Mouse (Mus musculus): ENCODE data around the gene Mfsd6. TPM values are rescaled to one million over a fixed set of nuclear protein-coding genes. Genes with fewer than 3 reads are reported as not detected.

Mfsd6 gene
- total and polyA plus RNA-seq, 3 experiments = 2.9 to 6.4 TPM; not detected in 1

- no peak for DNase-seq (ENCODE audit: low read depth, low spot score)
- Histone ChIP-seq H3K9me3 (replicated peaks; ENCODE audit: insufficient read depth, low read length) (no peaks in the 10 kb centered on the region), H3K4me1 (ENCODE audit: control insufficient read depth in 1 of 2, insufficient read depth in 2 of 2, low read length in 2 of 2) (no peaks in the 10 kb centered on the region), H3K9ac (ENCODE audit: control insufficient read depth, low read depth, low read length, poor library complexity, severe bottlenecking) (no peak overlapping the region), H3K36me3 (ENCODE audit: control insufficient read depth in 1 of 2, insufficient read depth in 2 of 2, low read length in 2 of 2) (no peaks in the 10 kb centered on the region), H3K4me3 (ENCODE audit: control insufficient read depth in 1 of 2, insufficient read depth in 1 of 2, low read depth in 2 of 2, low read length in 2 of 2) (no peak overlapping the region), H3K27ac (ENCODE audit: control insufficient read depth, low read depth, low read length) (no peak overlapping the region), H3K79me2 (ENCODE audit: control insufficient read depth, insufficient read depth, low read length, poor library complexity) (no peaks in the 10 kb centered on the region), H3K27me3 (ENCODE audit: control insufficient read depth in 1 of 2, insufficient read depth in 2 of 2, low read length in 2 of 2) (no peaks in the 10 kb centered on the region)
- TF ChIP-seq USF1 (IDR thresholded peaks at IDR 0.05; ENCODE audit: low read depth, low read length) (no peak), NRF1 (IDR thresholded peaks at IDR 0.05; ENCODE audit: insufficient read depth, low read depth, low read length, poor library complexity, severe bottlenecking) (no peak), NELFE (IDR thresholded peaks at IDR 0.05; ENCODE audit: low read depth, low read length) (no peak), RAD21 (IDR thresholded peaks at IDR 0.05; ENCODE audit: low read depth, low read length) (no peak), ZNF384 (IDR thresholded peaks at IDR 0.05; ENCODE audit: low read depth, low read length) (no peak), KAT2A (conservative IDR thresholded peaks at IDR 0.05; ENCODE audit: low read depth, low read length) (no peak), JUND (IDR thresholded peaks at IDR 0.05; ENCODE audit: low read depth, low read length) (no peak), CHD1 (IDR thresholded peaks at IDR 0.05; ENCODE audit: low read depth, low read length) (no peak), EP300 (IDR thresholded peaks at IDR 0.05; ENCODE audit: low read depth in 1 of 2, low read length in 2 of 2) (no peak), POLR2AphosphoS2 (IDR thresholded peaks at IDR 0.05; ENCODE audit: low read length) (no peak), GABPA (IDR thresholded peaks at IDR 0.05; ENCODE audit: low read depth, low read length) (no peak), RCOR1 (IDR thresholded peaks at IDR 0.05; ENCODE audit: low read depth, low read length) (no peak), GATA1 (IDR thresholded peaks at IDR 0.05; ENCODE audit: low read depth, low read length) (no peak), UBTF (IDR thresholded peaks at IDR 0.05; ENCODE audit: borderline replicate concordance, insufficient read depth, low read depth, low read length) (no peak), ZMIZ1 (IDR thresholded peaks at IDR 0.05; ENCODE audit: low read depth, low read length) (no peak), MAFK (IDR thresholded peaks at IDR 0.05; ENCODE audit: borderline replicate concordance, low read depth, low read length) (no peak), MXI1 (IDR thresholded peaks at IDR 0.05; ENCODE audit: low read depth, low read length) (no peak), SMC3 (IDR thresholded peaks at IDR 0.05; ENCODE audit: low read depth, low read length) (no peak)
These were observed 15.3 kb upstream of the Mfsd6 start for GRCm38 (mm10) chr1:52742567-52742966.

GRCm38 (mm10) chr1:52734208-52734607 is 6.9 kb upstream of the Mfsd6 start:
- Histone ChIP-seq H3K27ac (ENCODE audit: control insufficient read depth, low read depth, low read length) (no peak overlapping the region), H3K79me2 (ENCODE audit: control insufficient read depth, insufficient read depth, low read length, poor library complexity) (no peaks in the 10 kb centered on the region), H3K27me3 (ENCODE audit: control insufficient read depth in 1 of 2, insufficient read depth in 2 of 2, low read length in 2 of 2) (no peaks in the 10 kb centered on the region), H3K4me3 (ENCODE audit: control insufficient read depth in 1 of 2, insufficient read depth in 1 of 2, low read depth in 2 of 2, low read length in 2 of 2) (no peak overlapping the region), H3K36me3 (ENCODE audit: control insufficient read depth in 1 of 2, insufficient read depth in 2 of 2, low read length in 2 of 2) (peaks cover 0 to 1% of the 10 kb centered on the region in 2 experiments; a peak in 2 of 4 replicates), H3K9me3 (replicated peaks; ENCODE audit: insufficient read depth, low read length) (no peaks in the 10 kb centered on the region), H3K4me1 (ENCODE audit: control insufficient read depth in 1 of 2, insufficient read depth in 2 of 2, low read length in 2 of 2) (peaks cover 0 to under 1% of the 10 kb centered on the region in 2 experiments; a peak in 1 of 4 replicates), H3K9ac (ENCODE audit: control insufficient read depth, low read depth, low read length, poor library complexity, severe bottlenecking) (no peak overlapping the region)
- DNase-seq (ENCODE audit: low read depth, low spot score) = no peak
- TF ChIP-seq E2F4 (IDR thresholded peaks at IDR 0.05; ENCODE audit: borderline replicate concordance, low read depth, low read length) (no peak), MEF2A (IDR thresholded peaks at IDR 0.05; ENCODE audit: extremely low read depth, insufficient replicate concordance, low read depth, low read length, poor library complexity, severe bottlenecking) (no peak), MYB (IDR thresholded peaks at IDR 0.05; ENCODE audit: low read depth, low read length) (no peak), USF1 (IDR thresholded peaks at IDR 0.05; ENCODE audit: low read depth, low read length) (no peak), ZC3H11A (IDR thresholded peaks at IDR 0.05; ENCODE audit: low read depth, low read length) (no peak), ZNF384 (IDR thresholded peaks at IDR 0.05; ENCODE audit: low read depth, low read length) (no peak), RCOR1 (IDR thresholded peaks at IDR 0.05; ENCODE audit: low read depth, low read length) (no peak), POLR2AphosphoS2 (IDR thresholded peaks at IDR 0.05; ENCODE audit: low read length) (no peak), MAX (IDR thresholded peaks at IDR 0.05; ENCODE audit: low read length) (no peak), MYC (IDR thresholded peaks at IDR 0.05; ENCODE audit: low read depth, low read length) (no peak), NRF1 (IDR thresholded peaks at IDR 0.05; ENCODE audit: insufficient read depth, low read depth, low read length, poor library complexity, severe bottlenecking) (no peak)
